Comparison of ENCODE assay signal across 11 mouse cellular contexts in the genomic region with DNA sequence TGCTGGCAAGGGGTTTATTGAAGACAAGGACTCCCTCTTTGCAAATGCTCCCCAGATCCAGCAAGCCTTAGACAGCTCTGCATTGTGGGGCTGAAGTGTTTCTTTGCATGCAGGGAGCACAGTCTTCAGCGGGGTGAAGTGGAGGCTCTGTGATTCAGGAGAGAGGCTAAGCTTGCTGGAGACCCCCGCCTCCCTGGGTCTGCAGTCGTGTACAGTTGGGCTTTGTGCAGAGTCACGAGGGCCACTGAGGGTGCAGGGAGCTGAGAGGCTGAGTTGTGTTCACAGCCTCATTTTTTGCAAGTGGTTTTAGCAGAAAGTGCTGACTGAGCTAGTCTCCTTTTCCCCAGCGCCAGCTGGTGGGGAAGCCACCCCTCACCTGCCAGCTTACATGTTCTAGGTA. TPM values are rescaled to one million over a fixed set of nuclear protein-coding genes. Genes with fewer than 3 reads are reported as not detected.
A peak's percentile ranks its signal among the peaks of the same experiment; 100 is the strongest.
DNase-seq lines count a peak whose midpoint lies in the region; ATAC-seq lines count a peak whose summit lies in the region.
"Had no signal": no experiment of that assay in that cellular context is flagged by ENCODE, and none has a peak within 500 bp of the region (broad histone marks: within the 10 kb centered on the region; RNA-seq: fewer than 3 reads in every experiment).

No protein-coding gene starts in this region.

- peak overlapping the region; percentile 72 for H3K27ac ChIP-seq in limb, embryonic 12.5 days
- H3K27ac ChIP-seq in neural tube, embryonic 15.5 days (replicated peaks) = peak overlapping the region; percentile 63

- WGBS in limb, embryonic 12.5 days = 50% methylated on average over 5 of the region's 5 CpGs
- WGBS in neural tube, embryonic 15.5 days = 47% methylated on average over 5 of the region's 5 CpGs

- no peaks in the 10 kb centered on the region for H3K27me3 ChIP-seq in limb, embryonic 12.5 days
- no peaks in the 10 kb centered on the region for H3K27me3 ChIP-seq in neural tube, embryonic 15.5 days (replicated peaks)

- H3K36me3 ChIP-seq in limb, embryonic 12.5 days = no peaks in the 10 kb centered on the region
- no peaks in the 10 kb centered on the region for H3K36me3 ChIP-seq in neural tube, embryonic 15.5 days

- peaks cover 95% of the 10 kb centered on the region for H3K4me1 ChIP-seq in limb, embryonic 12.5 days (replicated peaks)
- peaks cover 40% of the 10 kb centered on the region for H3K4me1 ChIP-seq in neural tube, embryonic 15.5 days

- H3K9me3 ChIP-seq in limb, embryonic 12.5 days = no peaks in the 10 kb centered on the region
- no peaks in the 10 kb centered on the region for H3K9me3 ChIP-seq in neural tube, embryonic 15.5 days (replicated peaks)

- no peak for DNase-seq in frontal cortex, postnatal 10 days (ENCODE audit: low spot score in 2 of 2)
- DNase-seq in right cerebral cortex, postnatal 10 days (ENCODE audit: low spot score in 2 of 2) = peak; percentile 69 to 82
- no peak for DNase-seq in right cerebral cortex, adult 2 months (ENCODE audit: low spot score in 2 of 2)
- DNase-seq in kidney, adult 18-20 months = no peak
- DNase-seq in urinary bladder, adult 2 months (ENCODE audit: low spot score) = no peak
- DNase-seq: cerebellum, adult 18-20 months; gastrocnemius, postnatal 36 days; lung, postnatal 4 days had no signal

- ATAC-seq in frontal cortex, adult (ENCODE audit: low TSS enrichment) = peak; percentile 42; the same call in 1 of the 2 replicates
- no peak for ATAC-seq in limb, embryonic 12.5 days (ENCODE audit: insufficient number of reproducible peaks, insufficient read depth, low FRiP score, low TSS enrichment, low read depth)
- ATAC-seq in neural tube, embryonic 15.5 days (ENCODE audit: low FRiP score) = peak; percentile 23; the same call in 1 of the 2 replicates

- H3K4me2 ChIP-seq in limb, embryonic 12.5 days = no peak overlapping the region
- H3K4me2 ChIP-seq in neural tube, embryonic 15.5 days = no peak overlapping the region

- no peak overlapping the region for H3K4me3 ChIP-seq in limb, embryonic 12.5 days (replicated peaks)
- H3K4me3 ChIP-seq in neural tube, embryonic 15.5 days (replicated peaks) = no peak overlapping the region

- no peak overlapping the region for H3K9ac ChIP-seq in limb, embryonic 12.5 days (replicated peaks)
- H3K9ac ChIP-seq in neural tube, embryonic 15.5 days (replicated peaks) = no peak overlapping the region

RNA-seq across cellular contexts. Expression of a gene that starts 10.6 kb away (rescaled TPM):
- polyA plus RNA-seq in limb, embryonic 12.5 days (2016; fragmentation: Nextera tagmentation; extraction: Ambion mirVana) = 85.5 and 96.5 TPM in 2 replicates
- polyA plus RNA-seq in neural tube, embryonic 15.5 days (2015; fragmentation: Nextera tagmentation; extraction: Ambion mirVana) = 48.7 and 51.9 TPM in 2 replicates
- polyA plus RNA-seq in urinary bladder, adult 2 months (2012; rRNA removed) = 16.7 and 18.4 TPM in 2 replicates

Comparison
In these comparisons a context has a peak if more than half of its experiments do, and no peak if none do; other contexts are left out.
1. DNase-seq: peak in right cerebral cortex, postnatal 10 days (2 of 2); none in frontal cortex, postnatal 10 days (0 of 2), right cerebral cortex, adult 2 months (0 of 2), kidney, adult 18-20 months (single experiment) and urinary bladder, adult 2 months (single experiment).